Mouse (Mus musculus): ENCODE measurements around the gene Ficd. TPM values are rescaled to one million over a fixed set of nuclear protein-coding genes. Genes with fewer than 3 reads are reported as not detected.

Gene Ficd
- total RNA-seq (2014; fragmentation: Nextera tagmentation) (2.4 and 5.8 TPM in 2 replicates), total RNA-seq (2017) (1.5 and 1.7 TPM in 2 replicates), polyA plus RNA-seq (2012) (1.4 and 1.9 TPM in 2 replicates)

GRCm38 (mm10) chr5:113735345-113736112 lies at the start of gene Ficd:
TSS of gene Ficd (plus strand) at chr5:113735803.
- TF ChIP-seq GATA2 (IDR thresholded peaks at IDR 0.05; ENCODE audit: borderline replicate concordance, low read depth, low read length), result no peak
- no peak for TF ChIP-seq TAL1 (conservative IDR thresholded peaks at IDR 0.05; ENCODE audit: low read depth, low read length)
- no peak for TF ChIP-seq GATA1 (IDR thresholded peaks at IDR 0.05; ENCODE audit: borderline replicate concordance, low read length)
- TF ChIP-seq CTCF (IDR thresholded peaks at IDR 0.05; ENCODE audit: low read depth, low read length), result no peak
- no peak for TF ChIP-seq POLR2AphosphoS5 (IDR thresholded peaks at IDR 0.05; ENCODE audit: insufficient replicate concordance, low read depth, low read length)
- no peaks in the 10 kb centered on the region for H3K27me3 ChIP-seq (ENCODE audit: insufficient read depth, low read length)
- no peaks in the 10 kb centered on the region; the same call in 1 of the 2 replicates for H3K9me3 ChIP-seq (replicated peaks)
- H3K36me3 ChIP-seq (replicated peaks), result peaks cover 40% of the 10 kb centered on the region
- ATAC-seq (ENCODE audit: extremely low read depth, insufficient number of reproducible peaks, low FRiP score, poor library complexity, severe bottlenecking) (peak; percentile 95), DNase-seq (ENCODE audit: low spot score) (peak; percentile 99)
- peaks cover 34% of the 10 kb centered on the region for H3K4me1 ChIP-seq (ENCODE audit: insufficient read depth, low read depth, low read length)
- peak within 1 kb of the TSS; percentile 86 for H3K4me3 ChIP-seq (ENCODE audit: low read depth, low read length)

GRCm38 (mm10) chr5:113687514-113687913 lies 48.1 kb upstream of the Ficd start:
- no peak for DNase-seq (ENCODE audit: low spot score)
- ATAC-seq (ENCODE audit: extremely low read depth, insufficient number of reproducible peaks, low FRiP score, poor library complexity, severe bottlenecking), result no peak
- Histone ChIP-seq H3K9me3 (replicated peaks) (peaks cover 76% of the 10 kb centered on the region), H3K4me1 (ENCODE audit: insufficient read depth, low read depth, low read length) (no peaks in the 10 kb centered on the region), H3K36me3 (replicated peaks) (no peaks in the 10 kb centered on the region), H3K27me3 (ENCODE audit: insufficient read depth, low read length) (no peaks in the 10 kb centered on the region), H3K4me3 (ENCODE audit: low read depth, low read length) (no peak overlapping the region)
- TF ChIP-seq GATA2 (IDR thresholded peaks at IDR 0.05; ENCODE audit: borderline replicate concordance, low read depth, low read length), result no peak
- no peak for TF ChIP-seq POLR2AphosphoS5 (IDR thresholded peaks at IDR 0.05; ENCODE audit: insufficient replicate concordance, low read depth, low read length)
- TF ChIP-seq GATA1 (IDR thresholded peaks at IDR 0.05; ENCODE audit: borderline replicate concordance, low read length), result no peak
- TF ChIP-seq CTCF (IDR thresholded peaks at IDR 0.05; ENCODE audit: low read depth, low read length), result no peak
- TF ChIP-seq TAL1 (conservative IDR thresholded peaks at IDR 0.05; ENCODE audit: low read depth, low read length), result no peak

- Histone ChIP-seq H3K27me3 (ENCODE audit: insufficient read depth, low read length) (no peaks in the 10 kb centered on the region), H3K9me3 (replicated peaks) (peaks cover 74% of the 10 kb centered on the region), H3K36me3 (replicated peaks) (no peaks in the 10 kb centered on the region), H3K4me1 (ENCODE audit: insufficient read depth, low read depth, low read length) (no peaks in the 10 kb centered on the region; the same call in 1 of the 2 replicates), H3K4me3 (ENCODE audit: low read depth, low read length) (no peak overlapping the region)
- ATAC-seq (ENCODE audit: extremely low read depth, insufficient number of reproducible peaks, low FRiP score, poor library complexity, severe bottlenecking), result no peak
- no peak for TF ChIP-seq TAL1 (conservative IDR thresholded peaks at IDR 0.05; ENCODE audit: low read depth, low read length)
- TF ChIP-seq GATA2 (IDR thresholded peaks at IDR 0.05; ENCODE audit: borderline replicate concordance, low read depth, low read length), result no peak
- TF ChIP-seq CTCF (IDR thresholded peaks at IDR 0.05; ENCODE audit: low read depth, low read length), result no peak
- TF ChIP-seq POLR2AphosphoS5 (IDR thresholded peaks at IDR 0.05; ENCODE audit: insufficient replicate concordance, low read depth, low read length), result no peak
- TF ChIP-seq GATA1 (IDR thresholded peaks at IDR 0.05; ENCODE audit: borderline replicate concordance, low read length), result no peak
- no peak for DNase-seq (ENCODE audit: low spot score)
Observed at GRCm38 (mm10) chr5:113690069-113690548, 45.5 kb upstream of the Ficd start.

- Histone ChIP-seq H3K36me3 (replicated peaks) (no peaks in the 10 kb centered on the region), H3K9me3 (replicated peaks) (peaks cover 73% of the 10 kb centered on the region), H3K27me3 (ENCODE audit: insufficient read depth, low read length) (no peaks in the 10 kb centered on the region), H3K4me3 (ENCODE audit: low read depth, low read length) (peak overlapping the region; percentile 21; the same call in 1 of the 2 replicates), H3K4me1 (ENCODE audit: insufficient read depth, low read depth, low read length) (no peaks in the 10 kb centered on the region; the same call in 1 of the 2 replicates)
- ATAC-seq (ENCODE audit: extremely low read depth, insufficient number of reproducible peaks, low FRiP score, poor library complexity, severe bottlenecking) (no peak; the same call in 1 of the 2 replicates), DNase-seq (ENCODE audit: low spot score) (no peak)
- TF ChIP-seq POLR2AphosphoS5 (IDR thresholded peaks at IDR 0.05; ENCODE audit: insufficient replicate concordance, low read depth, low read length), result no peak
- no peak for TF ChIP-seq GATA2 (IDR thresholded peaks at IDR 0.05; ENCODE audit: borderline replicate concordance, low read depth, low read length)
- no peak for TF ChIP-seq CTCF (IDR thresholded peaks at IDR 0.05; ENCODE audit: low read depth, low read length)
- TF ChIP-seq TAL1 (conservative IDR thresholded peaks at IDR 0.05; ENCODE audit: low read depth, low read length), result no peak
- no peak for TF ChIP-seq GATA1 (IDR thresholded peaks at IDR 0.05; ENCODE audit: borderline replicate concordance, low read length)
Observed at GRCm38 (mm10) chr5:113690866-113691265, 44.7 kb upstream of the Ficd start.

- Histone ChIP-seq H3K36me3 (replicated peaks) (no peaks in the 10 kb centered on the region), H3K9me3 (replicated peaks) (peaks cover 77% of the 10 kb centered on the region), H3K4me1 (ENCODE audit: insufficient read depth, low read depth, low read length) (no peaks in the 10 kb centered on the region; the same call in 1 of the 2 replicates), H3K4me3 (ENCODE audit: low read depth, low read length) (no peak overlapping the region), H3K27me3 (ENCODE audit: insufficient read depth, low read length) (no peaks in the 10 kb centered on the region)
- DNase-seq (ENCODE audit: low spot score) (no peak), ATAC-seq (ENCODE audit: extremely low read depth, insufficient number of reproducible peaks, low FRiP score, poor library complexity, severe bottlenecking) (no peak)
- no peak for TF ChIP-seq POLR2AphosphoS5 (IDR thresholded peaks at IDR 0.05; ENCODE audit: insufficient replicate concordance, low read depth, low read length)
- no peak for TF ChIP-seq CTCF (IDR thresholded peaks at IDR 0.05; ENCODE audit: low read depth, low read length)
- no peak for TF ChIP-seq GATA2 (IDR thresholded peaks at IDR 0.05; ENCODE audit: borderline replicate concordance, low read depth, low read length)
- no peak for TF ChIP-seq GATA1 (IDR thresholded peaks at IDR 0.05; ENCODE audit: borderline replicate concordance, low read length)
- no peak for TF ChIP-seq TAL1 (conservative IDR thresholded peaks at IDR 0.05; ENCODE audit: low read depth, low read length)
Observed at GRCm38 (mm10) chr5:113693196-113693755, 42.3 kb upstream of the Ficd start.

GRCm38 (mm10) chr5:113694000-113694399 lies 41.6 kb upstream of the Ficd start:
- TF ChIP-seq CTCF (IDR thresholded peaks at IDR 0.05; ENCODE audit: low read depth, low read length) (no peak), POLR2AphosphoS5 (IDR thresholded peaks at IDR 0.05; ENCODE audit: insufficient replicate concordance, low read depth, low read length) (no peak), GATA1 (IDR thresholded peaks at IDR 0.05; ENCODE audit: borderline replicate concordance, low read length) (no peak), GATA2 (IDR thresholded peaks at IDR 0.05; ENCODE audit: borderline replicate concordance, low read depth, low read length) (no peak), TAL1 (conservative IDR thresholded peaks at IDR 0.05; ENCODE audit: low read depth, low read length) (no peak)
- ATAC-seq (ENCODE audit: extremely low read depth, insufficient number of reproducible peaks, low FRiP score, poor library complexity, severe bottlenecking), result no peak
- Histone ChIP-seq H3K36me3 (replicated peaks) (no peaks in the 10 kb centered on the region), H3K4me1 (ENCODE audit: insufficient read depth, low read depth, low read length) (no peaks in the 10 kb centered on the region; the same call in 1 of the 2 replicates), H3K9me3 (replicated peaks) (peaks cover 80% of the 10 kb centered on the region), H3K4me3 (ENCODE audit: low read depth, low read length) (no peak overlapping the region), H3K27me3 (ENCODE audit: insufficient read depth, low read length) (no peaks in the 10 kb centered on the region)
- no peak for DNase-seq (ENCODE audit: low spot score)

Data from G1E (cell line).